ENCODE assay signal across 9 mouse cellular contexts in the genomic region with DNA sequence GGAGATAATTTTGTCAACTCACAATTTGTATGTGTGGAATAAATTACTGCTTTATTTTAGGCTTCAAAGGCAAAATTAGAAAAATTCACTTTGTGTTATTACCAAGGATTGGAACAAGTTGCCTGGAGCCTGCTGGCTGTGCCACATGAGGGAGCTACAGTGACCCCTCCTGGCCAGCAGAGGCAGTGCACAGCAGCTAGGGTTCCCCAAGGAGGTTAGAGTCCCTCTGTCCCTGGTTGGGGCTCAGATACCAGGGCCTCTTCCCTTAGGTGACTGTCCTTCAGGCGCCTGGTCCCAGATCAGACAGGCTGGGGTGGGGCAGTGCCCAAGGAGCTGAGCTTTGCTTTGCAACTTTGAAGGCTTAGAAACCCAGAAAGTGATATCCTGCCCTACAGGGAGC. TPM values are rescaled to one million over a fixed set of nuclear protein-coding genes. Genes with fewer than 3 reads are reported as not detected.
DNase-seq lines count a peak whose midpoint lies in the region; ATAC-seq lines count a peak whose summit lies in the region.
"Had no signal": no experiment of that assay in that cellular context is flagged by ENCODE, and none has a peak within 500 bp of the region (broad histone marks: within the 10 kb centered on the region; RNA-seq: fewer than 3 reads in every experiment).

No protein-coding gene starts in this region.

- H3K4me1 ChIP-seq in forebrain, embryonic 10.5 days = peaks cover 18% of the 10 kb centered on the region
- no peaks in the 10 kb centered on the region for H3K4me1 ChIP-seq in forebrain, embryonic 12.5 days
- no peaks in the 10 kb centered on the region for H3K4me1 ChIP-seq in midbrain, embryonic 14.5 days (ENCODE audit: control insufficient read depth, insufficient read depth, low read length)

- no peaks in the 10 kb centered on the region for H3K27me3 ChIP-seq in forebrain, embryonic 10.5 days (ENCODE audit: poor library complexity, severe bottlenecking)
- no peaks in the 10 kb centered on the region for H3K27me3 ChIP-seq in forebrain, embryonic 12.5 days
- H3K27me3 ChIP-seq in midbrain, embryonic 14.5 days (ENCODE audit: control insufficient read depth, insufficient read depth, low read length) = no peaks in the 10 kb centered on the region
- H3K27me3 ChIP-seq: megakaryocyte, embryonic 14.5 days had no signal

- 33% methylated on average over 1 of the region's 1 CpGs for WGBS in forebrain, embryonic 10.5 days
- 53% methylated on average over 1 of the region's 1 CpGs for WGBS in forebrain, embryonic 12.5 days
- 37% methylated on average over 1 of the region's 1 CpGs for WGBS in midbrain, embryonic 14.5 days

- H3K9me3 ChIP-seq in forebrain, embryonic 10.5 days = peaks cover 7% of the 10 kb centered on the region; the same call in 1 of the 2 replicates
- H3K9me3 ChIP-seq in forebrain, embryonic 12.5 days = peaks cover 6% of the 10 kb centered on the region; the same call in 1 of the 2 replicates
- H3K9me3 ChIP-seq in midbrain, embryonic 14.5 days (ENCODE audit: control insufficient read depth, low read length) = no peaks in the 10 kb centered on the region

- H3K27ac ChIP-seq in forebrain, embryonic 10.5 days = no peak overlapping the region
- no peak overlapping the region for H3K27ac ChIP-seq in forebrain, embryonic 12.5 days
- no peak overlapping the region for H3K27ac ChIP-seq in midbrain, embryonic 14.5 days (replicated peaks; ENCODE audit: low read depth, low read length)

- H3K4me2 ChIP-seq in forebrain, embryonic 12.5 days = no peak overlapping the region
- no peak overlapping the region for H3K4me2 ChIP-seq in midbrain, embryonic 14.5 days (ENCODE audit: low read length)

- peaks cover 96% of the 10 kb centered on the region for H3K36me3 ChIP-seq in forebrain, embryonic 10.5 days (replicated peaks)
- H3K36me3 ChIP-seq in forebrain, embryonic 12.5 days (replicated peaks) = peaks cover 68% of the 10 kb centered on the region
- H3K36me3 ChIP-seq in midbrain, embryonic 14.5 days (ENCODE audit: control insufficient read depth, insufficient read depth, low read length) = peaks cover 59% of the 10 kb centered on the region

- ATAC-seq in forebrain, embryonic 12.5 days (ENCODE audit: low FRiP score) = no peak; the same call in 1 of the 2 replicates
- ATAC-seq in erythroid progenitor cell, adult 5-6 weeks (replicated peaks; ENCODE audit: low FRiP score, poor library complexity, severe bottlenecking) = peak; percentile 73
- ATAC-seq in midbrain, embryonic 14.5 days (ENCODE audit: low FRiP score, low TSS enrichment) = no peak

- H3K4me3 ChIP-seq in forebrain, embryonic 10.5 days = no peak overlapping the region
- no peak overlapping the region for H3K4me3 ChIP-seq in forebrain, embryonic 12.5 days (replicated peaks)
- H3K4me3 ChIP-seq in midbrain, embryonic 14.5 days (replicated peaks; ENCODE audit: low read depth, low read length) = no peak overlapping the region
- H3K4me3 ChIP-seq: megakaryocyte, embryonic 14.5 days had no signal

- DNase-seq in forebrain, embryonic 10.5 days (ENCODE audit: extremely low spot score, low spot score) = peak; percentile 61
- peak; percentile 81 for DNase-seq in brain, adult 2 months (ENCODE audit: low read depth, low spot score)
- DNase-seq in hindlimb bud, embryonic 11.5 days (ENCODE audit: extremely low spot score, low read depth, low spot score) = peak; percentile 35
- DNase-seq in left cerebral cortex, postnatal 14 days (ENCODE audit: low spot score in 2 of 2) = peak; percentile 78 to 82
- peak; percentile 83 for DNase-seq in midbrain, embryonic 14.5 days
- peak; percentile 59 to 79 for DNase-seq in spleen, adult 18-20 months

- intact Hi-C loops in left cerebral cortex, postnatal 14 days (cut with DNase I) = loop anchor here (2.0 to 5.0 kb wide), 2 partner anchors 110 to 151 kb away; no protein-coding TSS in a partner anchor

- H3K9ac ChIP-seq in forebrain, embryonic 12.5 days = no peak overlapping the region
- H3K9ac ChIP-seq in midbrain, embryonic 14.5 days (replicated peaks; ENCODE audit: low read length) = no peak overlapping the region

RNA-seq across cellular contexts. Expression of a gene that starts 35.7 kb away (rescaled TPM):
- 43.8 and 44.7 TPM in 2 replicates for polyA plus RNA-seq in forebrain, embryonic 10.5 days (2016; fragmentation: Nextera tagmentation; extraction: Ambion mirVana)
- polyA plus RNA-seq in forebrain, embryonic 12.5 days (2016; fragmentation: Nextera tagmentation; extraction: Ambion mirVana) = 45.3 and 45.9 TPM in 2 replicates
- total RNA-seq in erythroid progenitor cell, adult 5-6 weeks (2015; ENCODE audit: low replicate concordance) = 10.1 and 13.3 TPM in 2 replicates
- total RNA-seq in erythroid progenitor cell, adult 5-6 weeks (2017; ENCODE audit: low replicate concordance) = 5.1 and 22.5 TPM in 2 replicates
- 10 to 100 TPM; 74.4 to 76.2 TPM for total RNA-seq in left cerebral cortex, postnatal 14 days (2021)
- polyA plus RNA-seq in midbrain, embryonic 14.5 days (2014; fragmentation: Nextera tagmentation; extraction: Ambion mirVana) = 47.9 and 51.4 TPM in 2 replicates

RNA-seq across cellular contexts. Expression of a gene that starts 52.0 kb away (rescaled TPM):
- polyA plus RNA-seq in forebrain, embryonic 10.5 days (2016; fragmentation: Nextera tagmentation; extraction: Ambion mirVana) = 13.6 and 14.7 TPM in 2 replicates
- polyA plus RNA-seq in forebrain, embryonic 12.5 days (2016; fragmentation: Nextera tagmentation; extraction: Ambion mirVana) = 13.5 and 14.7 TPM in 2 replicates
- total RNA-seq in erythroid progenitor cell, adult 5-6 weeks (2015; ENCODE audit: low replicate concordance) = 0.36 and 1.3 TPM in 2 replicates
- total RNA-seq in erythroid progenitor cell, adult 5-6 weeks (2017; ENCODE audit: low replicate concordance) = 1.2 TPM in 1 of 2 replicates, not detected in the other
- 1 to 10 TPM; 3.7 to 3.8 TPM for total RNA-seq in left cerebral cortex, postnatal 14 days (2021)
- 4.3 and 7.2 TPM in 2 replicates for polyA plus RNA-seq in midbrain, embryonic 14.5 days (2014; fragmentation: Nextera tagmentation; extraction: Ambion mirVana)
